Mouse (Mus musculus) kidney, adult 8-10 months (tissue): ENCODE results near the gene Meltf.

Experiments used
- DNase-seq, 2 experiments: peaks; one replicate each; pipeline ENCODE4 v3.0.0; 2022

Gene Meltf

DNA sequence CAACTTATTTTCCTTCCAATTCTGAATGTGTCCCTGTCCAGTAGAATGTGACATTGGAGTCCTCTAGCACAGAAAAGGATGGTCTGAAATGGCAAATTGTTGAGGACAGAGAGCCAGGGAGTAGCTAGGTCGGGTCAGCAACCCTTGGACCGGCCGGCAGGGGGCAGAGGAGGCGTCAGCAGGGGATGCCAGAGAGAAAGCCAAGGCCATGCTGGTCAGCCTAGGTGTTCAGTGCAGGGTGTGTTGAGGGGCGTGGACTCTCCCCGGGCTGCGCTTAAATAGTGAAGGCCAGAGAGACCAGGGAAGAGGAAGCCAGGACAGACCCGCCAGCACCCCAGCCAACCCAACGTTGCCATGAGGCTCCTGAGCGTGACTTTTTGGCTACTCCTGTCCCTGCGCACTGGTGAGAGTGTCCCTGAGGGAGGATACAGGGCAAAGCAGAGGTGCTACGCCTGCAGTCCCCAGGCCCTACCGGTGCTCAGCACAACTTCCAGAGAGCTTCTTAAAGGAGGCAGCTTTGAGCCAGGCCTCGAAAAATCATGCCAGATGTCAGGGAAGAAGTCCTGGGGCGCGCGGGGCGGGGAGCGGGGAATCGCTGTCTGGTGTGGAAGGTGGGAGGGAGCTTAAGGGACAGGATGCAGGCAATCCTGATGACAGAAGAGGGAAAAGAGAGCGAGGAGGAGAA lies at the start of gene Meltf:
Meltf (plus strand) TSS at position 238 of the 685 bp plus-strand sequence.
- DNase-seq = peak; percentile 57 to 81

DNA sequence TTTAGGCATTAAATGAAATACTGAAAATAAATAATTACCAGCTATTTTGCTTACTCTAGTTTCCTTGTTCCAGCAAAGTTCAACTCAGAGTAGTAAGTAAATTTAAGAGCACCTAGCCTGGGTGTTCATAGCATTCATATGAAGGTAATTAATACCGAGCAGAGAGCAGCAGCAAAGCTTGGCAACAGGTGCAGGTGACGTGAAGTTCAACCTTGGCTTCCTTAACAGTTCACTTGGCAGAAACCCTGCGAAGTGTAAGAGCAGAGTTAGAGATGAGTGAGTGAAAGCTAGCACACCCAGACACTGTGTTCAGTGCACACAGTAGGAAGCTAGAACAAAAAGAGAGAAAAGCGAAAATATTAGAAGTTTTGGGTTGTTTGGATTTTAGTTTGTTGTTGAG lies 47.9 kb upstream of the Meltf start:
- DNase-seq = peak; percentile 14 to 36

DNA sequence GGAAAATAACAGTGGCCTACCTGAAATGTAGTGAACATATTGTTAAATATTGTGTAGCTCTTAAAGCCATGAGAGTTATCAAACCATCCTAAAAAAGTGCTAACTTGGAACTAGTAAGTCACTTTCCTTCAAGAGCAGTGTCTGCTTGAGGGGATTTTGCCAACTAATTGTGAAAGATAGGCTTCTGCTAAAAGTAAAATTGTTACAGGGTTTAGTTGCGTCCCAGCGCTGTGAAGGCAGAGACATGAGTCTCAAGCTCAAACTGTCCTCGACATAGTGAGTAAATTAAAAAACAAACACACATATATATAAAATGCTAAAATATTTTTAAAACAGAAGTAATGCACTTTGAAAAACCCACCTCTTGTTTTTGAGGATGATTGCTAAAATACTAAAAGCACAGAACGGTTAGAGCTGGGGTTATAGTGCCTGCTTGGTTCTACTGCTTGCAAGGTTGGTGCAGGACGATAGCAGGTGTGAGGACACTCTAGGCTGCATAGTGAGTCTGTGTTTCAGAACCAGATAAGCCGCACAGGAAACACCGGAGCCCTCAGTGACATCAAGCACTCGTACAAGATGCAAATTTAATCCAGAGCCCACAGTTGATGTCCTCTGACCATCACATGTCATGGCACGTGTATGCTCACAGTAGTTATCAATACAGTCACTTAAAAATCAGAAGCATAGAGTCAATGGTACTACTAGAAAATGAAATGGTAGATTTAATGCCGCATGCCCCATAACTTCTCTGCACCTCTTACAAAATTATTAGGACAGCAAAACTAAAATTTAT lies 45.8 kb upstream of the Meltf start:
- no peak for DNase-seq

GRCm38 (mm10) chr16:31834011-31834584 lies 44.5 kb upstream of the Meltf start:
- DNase-seq = no peak

DNA sequence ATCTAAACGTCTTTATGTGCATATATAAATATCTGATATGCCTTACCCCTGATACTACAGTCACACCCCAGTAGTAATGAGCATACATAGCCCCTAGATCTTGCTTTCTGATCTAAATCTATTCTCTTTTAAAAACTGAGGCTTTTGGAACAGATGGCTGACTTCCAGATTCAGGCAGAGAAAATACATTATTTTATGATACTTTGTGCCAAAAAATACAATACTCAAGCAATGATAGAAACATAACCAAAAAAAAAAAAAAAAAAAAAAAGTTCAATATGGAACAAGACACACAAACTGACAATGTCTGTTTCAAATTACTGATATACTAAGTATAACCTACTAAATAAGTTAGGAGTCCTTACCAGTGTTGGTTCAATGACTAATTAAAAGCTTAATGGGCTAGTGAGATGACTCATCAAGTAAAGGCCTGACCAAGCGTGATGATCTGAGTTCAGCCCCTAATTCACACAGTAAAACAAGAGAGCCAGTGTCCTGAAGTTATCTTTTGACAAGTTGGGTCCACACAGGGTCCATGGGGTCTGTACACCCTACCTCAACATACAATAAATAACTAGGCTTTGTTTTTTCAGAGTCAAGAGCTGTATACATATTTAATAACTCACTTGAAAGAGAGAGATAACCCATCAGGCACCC lies 43.8 kb upstream of the Meltf start:
- no peak for DNase-seq

DNA sequence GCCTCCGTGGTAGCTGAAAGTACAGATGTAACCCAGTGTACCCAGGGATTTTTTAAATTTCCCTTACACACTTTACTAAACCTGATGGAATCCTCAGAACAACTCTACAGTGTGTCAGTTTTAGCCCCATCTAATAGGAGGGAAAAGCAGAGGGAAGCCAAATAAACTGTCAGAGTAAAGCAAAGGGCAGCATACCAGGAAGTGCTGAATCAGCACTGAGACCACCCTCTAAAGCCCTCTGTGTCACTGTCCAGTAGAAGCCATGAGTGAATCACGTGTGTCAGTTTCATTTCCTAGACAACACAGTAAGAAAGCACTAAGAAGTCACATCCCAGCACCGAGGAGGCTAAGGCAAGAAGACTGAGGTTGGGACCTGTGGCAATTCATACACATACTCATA lies 41.2 kb upstream of the Meltf start:
- DNase-seq = no peak

- no peak for DNase-seq
Observed at GRCm38 (mm10) chr16:31844246-31844645, 34.4 kb upstream of the Meltf start.

DNA sequence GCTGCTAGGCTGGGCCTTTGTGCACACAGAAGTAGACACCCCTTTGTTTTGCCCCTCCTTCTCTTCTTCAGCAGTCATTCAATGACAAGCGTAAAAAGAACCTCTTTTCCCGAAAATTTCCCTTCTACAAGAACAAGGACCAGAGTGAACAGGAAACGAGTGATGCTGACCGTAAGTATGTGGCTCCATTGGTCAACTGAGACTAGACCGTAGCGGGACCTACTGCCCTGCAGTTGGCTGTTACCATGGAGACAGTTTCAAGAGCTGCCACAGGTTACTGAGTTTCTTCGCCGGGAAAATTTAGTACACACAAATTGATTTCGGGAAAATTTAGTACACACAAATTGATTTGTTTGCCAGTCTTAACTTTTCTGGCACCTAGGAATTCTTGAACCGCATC lies 31.8 kb upstream of the Meltf start:
- DNase-seq = no peak

GRCm38 (mm10) chr16:31863920-31864319 lies 14.7 kb upstream of the Meltf start:
- DNase-seq = no peak

DNA sequence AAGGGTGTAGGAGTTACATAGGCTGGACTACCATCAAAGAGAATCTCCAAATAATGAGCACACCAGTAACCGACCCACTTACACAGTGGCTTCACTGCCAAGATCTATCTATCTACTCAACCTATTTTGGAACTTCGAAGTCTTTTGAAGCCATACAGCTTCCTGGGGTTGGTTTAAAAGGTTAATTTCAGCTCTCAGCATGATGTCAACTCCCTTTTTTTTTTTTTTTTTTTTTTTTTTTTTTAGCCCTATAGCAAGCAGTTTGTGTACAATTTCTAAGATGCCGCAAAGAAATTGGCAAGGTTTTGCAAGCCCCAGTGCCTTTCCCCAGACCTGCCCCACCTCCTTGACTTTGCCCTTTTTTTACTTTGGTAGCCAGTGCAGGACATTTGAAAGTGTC lies 13.4 kb upstream of the Meltf start:
- DNase-seq = no peak

- no peak for DNase-seq
Observed at GRCm38 (mm10) chr16:31866911-31867310, 11.7 kb upstream of the Meltf start.

DNA sequence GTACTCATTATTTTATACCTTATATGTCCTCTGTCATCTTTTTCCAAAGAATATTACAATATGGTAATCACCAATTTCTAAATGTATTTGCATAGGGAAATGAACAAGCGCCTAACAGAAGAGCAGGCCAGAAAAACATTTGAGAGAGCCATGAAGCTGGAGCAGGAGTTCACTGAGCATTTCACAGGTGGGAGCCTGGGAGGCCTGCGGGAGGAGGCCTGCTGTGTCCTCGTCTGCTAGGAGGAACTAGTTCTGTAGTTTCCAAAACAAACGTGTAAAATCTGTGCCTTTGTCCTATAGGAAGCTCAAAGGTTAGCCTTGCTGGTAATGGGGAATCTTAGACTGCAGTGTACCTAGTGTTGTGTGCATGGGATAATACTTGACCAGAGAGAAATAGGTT lies 10.9 kb upstream of the Meltf start:
- DNase-seq = no peak

- no peak for DNase-seq
Observed at GRCm38 (mm10) chr16:31873721-31874120, 4.9 kb upstream of the Meltf start.

GRCm38 (mm10) chr16:31875391-31875790 lies 3.2 kb upstream of the Meltf start:
- no peak for DNase-seq

DNA sequence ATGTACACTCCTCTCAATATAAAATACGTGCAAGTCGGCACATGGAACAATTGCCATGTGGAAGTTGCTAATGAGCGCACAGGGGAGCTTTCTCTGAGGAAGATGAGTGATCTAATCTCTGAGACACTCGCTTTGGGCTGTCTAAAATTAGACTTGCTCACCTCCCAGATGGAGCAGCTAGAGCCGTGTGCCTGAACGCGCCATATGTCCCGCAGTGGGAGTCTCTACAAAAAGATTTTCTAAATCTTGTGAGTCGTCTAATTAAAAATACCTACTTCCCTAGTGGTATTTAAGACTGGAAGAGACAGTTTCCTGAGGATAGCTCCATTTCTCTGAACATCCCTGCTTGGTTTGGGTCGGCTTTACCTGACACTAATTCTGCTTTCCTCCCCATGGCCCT lies 2.2 kb upstream of the Meltf start:
- DNase-seq = no peak

- DNase-seq = no peak
Observed at GRCm38 (mm10) chr16:31878052-31878451, 558 bp upstream of the Meltf start.

GRCm38 (mm10) chr16:31880146-31880840 lies 1.7 kb downstream of the Meltf start:
- DNase-seq = no peak

- DNase-seq = no peak
Observed at GRCm38 (mm10) chr16:31882381-31882908, 3.8 kb downstream of the Meltf start.

GRCm38 (mm10) chr16:31883302-31883701 lies 4.7 kb downstream of the Meltf start:
- DNase-seq = no peak

DNA sequence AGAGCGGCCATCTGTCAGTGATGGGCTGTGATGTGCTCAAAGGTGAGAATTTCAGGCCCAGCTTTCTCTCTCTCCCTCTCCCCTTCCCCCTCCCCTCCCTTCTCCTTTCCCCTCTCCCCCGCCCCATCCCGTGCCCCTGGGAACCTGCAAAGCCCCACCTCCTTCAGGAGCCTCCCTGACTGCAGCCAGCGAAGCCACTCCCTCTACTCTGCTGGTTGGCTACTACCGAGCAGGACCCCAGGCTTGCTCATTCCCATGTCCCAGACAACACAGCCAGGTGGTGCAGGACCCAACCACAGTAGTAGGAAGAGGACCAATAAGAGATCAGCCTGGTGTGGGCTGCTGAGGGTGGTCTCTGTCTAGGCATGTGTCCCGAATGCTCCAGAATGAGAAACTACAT lies 5.3 kb downstream of the Meltf start:
- DNase-seq = no peak

DNA sequence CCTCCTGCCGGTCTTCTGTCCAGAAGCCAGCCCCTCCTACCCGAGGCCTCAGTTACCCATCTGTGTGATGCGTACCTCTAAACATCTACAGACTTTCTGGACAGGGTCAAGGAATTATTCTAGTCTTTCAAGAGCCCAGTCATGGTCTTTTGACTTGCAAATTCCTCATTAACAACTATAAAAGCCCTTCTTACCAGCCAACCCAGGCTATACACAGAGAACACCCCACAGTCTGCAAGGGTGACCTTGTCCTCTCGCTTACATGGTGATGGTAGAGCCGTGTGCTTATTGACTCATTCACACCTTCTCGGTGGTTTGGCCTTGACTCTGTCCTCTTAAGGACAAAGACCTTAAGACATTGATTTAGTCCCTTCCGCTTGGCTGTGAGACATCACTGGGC lies 12.3 kb downstream of the Meltf start:
- DNase-seq = no peak

DNA sequence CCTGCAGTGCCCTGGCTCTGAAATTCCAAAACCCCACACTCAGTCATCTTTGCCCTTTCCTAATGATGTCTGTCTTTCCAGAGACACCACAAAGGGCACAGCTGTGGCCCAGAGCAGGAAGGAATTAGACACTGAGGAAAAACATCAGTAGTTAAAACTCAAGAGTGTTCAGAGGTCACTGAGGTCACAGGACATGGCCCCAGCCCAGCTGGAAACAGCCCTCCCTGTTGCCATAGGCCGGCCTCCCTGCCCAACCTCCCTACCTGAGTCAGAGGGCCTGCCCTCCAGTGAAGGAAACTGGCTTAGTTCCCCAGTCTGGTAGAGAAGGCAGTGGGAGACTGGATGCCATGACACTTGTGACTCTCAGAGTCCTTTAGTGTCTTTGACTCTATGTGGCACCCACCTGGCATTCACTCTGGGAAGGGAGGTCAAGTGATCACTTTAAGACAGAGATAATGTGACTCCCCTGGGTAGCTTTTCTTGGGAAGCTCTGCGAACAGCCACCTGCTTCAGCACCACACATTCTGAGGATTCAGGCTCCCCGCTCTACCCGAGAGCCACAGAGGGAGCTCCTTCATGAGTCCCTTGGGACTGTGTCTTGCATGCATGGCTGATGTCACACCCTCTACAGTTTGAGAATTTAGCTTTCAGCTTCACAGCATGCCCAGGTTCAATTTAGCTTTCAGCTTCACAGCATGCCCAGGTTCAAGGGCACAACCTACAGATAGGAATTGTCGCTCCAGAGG lies 15.0 kb downstream of the Meltf start:
- no peak for DNase-seq
